Mouse (Mus musculus) testis, adult 2 months (tissue): ENCODE results near the gene 1700001C19Rik. TPM values are rescaled to one million over a fixed set of nuclear protein-coding genes. Genes with fewer than 3 reads are reported as not detected.
"Not testable (repeated sequence)": the region's sequence is repeated elsewhere in the genome, so short reads cannot be mapped to it uniquely, and the experiment has no call there.

Experiments
- H3K27ac ChIP-seq: fragments of 200-500 bp; 2 replicates; pipeline ENCODE4 v1.5.1; 2012; ENCODE audit warnings: low read depth, low read length; ENCODE audit not compliant: control insufficient read depth, insufficient read depth
- H3K27me3 ChIP-seq: fragments of 200-500 bp; 2 replicates; pipeline ENCODE4 v1.6.1; 2012; ENCODE audit warnings: mild to moderate bottlenecking, low read length, moderate library complexity; ENCODE audit not compliant: control insufficient read depth, insufficient read depth
- H3K36me3 ChIP-seq: fragments of 200-500 bp; 2 replicates; pipeline ENCODE4 v1.6.1; 2012; ENCODE audit warnings: mild to moderate bottlenecking, low read length; ENCODE audit not compliant: control insufficient read depth, insufficient read depth
- H3K4me1 ChIP-seq: fragments of 200-500 bp; 2 replicates; pipeline ENCODE4 v1.6.1; 2012; ENCODE audit warnings: low read length; ENCODE audit not compliant: control insufficient read depth, insufficient read depth
- H3K4me3 ChIP-seq: fragments of 200-500 bp; 2 replicates; pipeline ENCODE4 v1.5.1; 2012; ENCODE audit warnings: low read depth, mild to moderate bottlenecking, low read length, moderate library complexity, mixed read lengths; ENCODE audit not compliant: control insufficient read depth
- CTCF ChIP-seq: fragments of 200-500 bp; IDR thresholded peaks from 2 replicates; pipeline ENCODE4 v1.5.1; 2012; ENCODE audit warnings: low read depth, mild to moderate bottlenecking, inconsistent platforms, low read length, moderate library complexity; ENCODE audit not compliant: control insufficient read depth, insufficient read depth, insufficient replicate concordance
- POLR2A ChIP-seq: fragments of 200-500 bp; IDR thresholded peaks from 2 replicates; pipeline ENCODE4 v1.6.1; 2012; ENCODE audit warnings: low read depth, mild to moderate bottlenecking, inconsistent platforms, low read length, moderate library complexity; ENCODE audit not compliant: control insufficient read depth
- polyA plus RNA-seq: library from polyadenylated mRNA; depleted of rRNA; stranded (reverse); fragments of >200 nt; gene quantifications from 2 replicates; pipeline ENCODE4 v1.2.3, GENCODE M21; 2012

Gene 1700001C19Rik
- polyA plus RNA-seq, 1 experiment, result 576 TPM

DNA sequence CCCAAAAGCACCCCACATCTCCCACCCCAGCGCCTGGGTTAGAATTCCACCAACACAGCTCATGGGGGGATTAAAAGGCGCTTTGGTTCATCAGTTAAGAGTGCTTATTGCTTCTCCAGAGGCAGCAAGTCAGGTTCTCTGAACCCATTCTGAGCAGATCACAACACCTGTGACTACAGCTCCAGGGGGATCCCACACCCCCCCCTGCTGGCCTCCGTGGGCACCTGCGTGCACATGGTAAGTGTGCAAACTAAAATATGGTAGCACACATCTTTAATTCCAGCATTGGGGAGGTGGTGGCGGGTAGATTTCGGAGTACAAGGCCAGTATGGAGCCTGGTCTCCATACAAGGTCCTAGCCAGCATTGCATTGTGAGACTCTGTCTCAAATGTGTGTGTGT, 9.9 kb downstream of the 1700001C19Rik start:
- Histone ChIP-seq H3K27ac (no peak overlapping the region), H3K36me3 (no peaks in the 10 kb centered on the region), H3K4me3 (no peak overlapping the region), H3K27me3 (no peaks in the 10 kb centered on the region), H3K4me1 (no peaks in the 10 kb centered on the region)
- no peak for TF ChIP-seq POLR2A
- TF ChIP-seq CTCF, result 0 out of 2 replicates have a peak, but pooled peaks have one; percentile 14

DNA sequence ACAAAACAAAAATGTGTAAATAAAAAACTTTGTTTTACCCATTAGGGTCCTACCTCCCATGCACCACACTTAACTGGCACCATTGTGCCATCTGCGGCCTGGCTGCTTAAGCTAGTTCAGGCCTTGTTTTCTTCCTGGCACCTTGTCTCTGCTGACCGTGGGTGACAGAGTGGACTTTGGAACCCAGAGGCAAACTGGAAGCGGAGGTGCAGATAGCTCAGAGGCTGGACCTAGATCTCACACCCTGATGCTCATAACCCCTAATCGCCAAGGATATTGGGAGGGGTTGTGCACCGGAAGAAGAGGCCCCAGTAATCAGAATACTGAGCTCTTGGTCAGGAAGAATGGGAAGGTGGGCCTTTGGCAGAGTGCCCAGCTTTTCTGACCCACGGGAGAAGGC, 13.0 kb downstream of the 1700001C19Rik start:
- TF ChIP-seq POLR2A, result no peak
- TF ChIP-seq CTCF, result no peak
- Histone ChIP-seq H3K4me3 (no peak overlapping the region), H3K36me3 (no peaks in the 10 kb centered on the region), H3K27ac (no peak overlapping the region), H3K27me3 (no peaks in the 10 kb centered on the region), H3K4me1 (no peaks in the 10 kb centered on the region)

DNA sequence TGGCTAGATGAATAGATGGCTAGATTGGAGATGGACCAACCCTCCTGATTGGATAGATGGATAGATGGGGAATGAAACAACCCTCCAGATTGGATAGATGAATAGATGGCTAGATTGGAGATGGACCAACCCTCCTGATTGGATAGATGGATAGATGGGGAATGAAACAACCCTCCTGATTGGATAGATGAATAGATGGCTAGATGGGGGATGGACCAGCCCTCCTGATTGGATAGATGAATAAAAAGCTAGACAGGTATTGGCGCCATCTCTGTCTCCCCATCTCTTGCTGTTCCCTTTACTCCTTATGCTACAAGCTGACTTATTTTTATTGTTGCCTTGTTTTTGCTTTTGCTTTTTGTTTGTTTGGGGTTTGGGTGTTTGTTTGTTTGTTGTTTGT, 14.6 kb downstream of the 1700001C19Rik start:
- not testable (repeated sequence) for H3K27ac ChIP-seq, H3K27me3 ChIP-seq, H3K36me3 ChIP-seq

DNA sequence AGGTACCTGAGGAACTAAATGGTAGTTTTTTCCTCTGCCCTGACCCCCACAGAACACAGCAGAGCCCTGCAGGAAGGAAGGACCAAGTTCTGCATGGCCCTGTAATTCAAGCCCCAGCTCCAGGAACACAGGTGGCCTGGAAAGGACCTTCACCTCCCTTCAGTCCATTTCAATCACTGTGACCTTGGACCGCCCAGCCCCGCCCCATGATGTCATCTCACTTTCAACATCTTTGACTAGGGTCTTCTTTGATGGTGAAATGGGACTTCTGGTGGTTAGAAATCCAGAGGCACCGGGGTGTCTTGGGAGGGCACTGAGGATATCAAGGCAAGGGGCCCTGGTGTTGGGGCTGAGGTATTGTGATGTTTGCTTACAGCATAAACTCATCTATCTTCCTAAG, 15.6 kb downstream of the 1700001C19Rik start:
- H3K4me3 ChIP-seq, result peak overlapping the region; percentile 64
- peak; percentile 39; the same call in 1 of the 2 replicates for TF ChIP-seq POLR2A
- no peak for TF ChIP-seq CTCF
- H3K4me1 ChIP-seq, result no peaks in the 10 kb centered on the region
- H3K36me3 ChIP-seq, result no peaks in the 10 kb centered on the region
- no peaks in the 10 kb centered on the region for H3K27me3 ChIP-seq
- peak overlapping the region; percentile 2; the same call in 1 of the 2 replicates for H3K27ac ChIP-seq

More for the DNA sequence above, 14.6 kb downstream of the 1700001C19Rik start:
- H3K4me3 ChIP-seq, result peak overlapping the region; percentile 74; the same call in 1 of the 2 replicates
- not testable (repeated sequence) for H3K4me1 ChIP-seq

DNA sequence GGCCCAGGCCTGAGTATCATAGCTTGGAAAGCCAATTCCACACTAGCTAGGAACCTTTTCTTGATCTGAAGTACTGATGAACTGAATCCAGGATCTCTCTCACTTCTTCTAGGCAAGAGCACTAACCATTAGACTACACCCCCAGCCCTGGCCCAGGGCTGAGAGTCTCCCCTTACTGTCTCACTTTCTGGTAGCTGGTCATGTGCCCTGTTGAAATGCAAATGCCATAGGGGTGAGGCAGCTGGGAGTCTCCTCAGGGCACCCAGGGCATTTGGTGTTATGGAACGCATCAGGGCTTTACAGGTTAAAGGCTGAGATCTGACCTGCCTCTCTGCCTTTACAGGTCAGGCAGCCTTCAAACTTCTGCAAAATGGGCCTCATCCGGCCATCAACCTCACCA, 17.0 kb downstream of the 1700001C19Rik start:
- H3K27me3 ChIP-seq, result no peaks in the 10 kb centered on the region
- no peaks in the 10 kb centered on the region for H3K36me3 ChIP-seq
- no peak overlapping the region for H3K27ac ChIP-seq
- no peaks in the 10 kb centered on the region for H3K4me1 ChIP-seq
- TF ChIP-seq CTCF (no peak), POLR2A (no peak)
- H3K4me3 ChIP-seq, result peak overlapping the region; percentile 66

DNA sequence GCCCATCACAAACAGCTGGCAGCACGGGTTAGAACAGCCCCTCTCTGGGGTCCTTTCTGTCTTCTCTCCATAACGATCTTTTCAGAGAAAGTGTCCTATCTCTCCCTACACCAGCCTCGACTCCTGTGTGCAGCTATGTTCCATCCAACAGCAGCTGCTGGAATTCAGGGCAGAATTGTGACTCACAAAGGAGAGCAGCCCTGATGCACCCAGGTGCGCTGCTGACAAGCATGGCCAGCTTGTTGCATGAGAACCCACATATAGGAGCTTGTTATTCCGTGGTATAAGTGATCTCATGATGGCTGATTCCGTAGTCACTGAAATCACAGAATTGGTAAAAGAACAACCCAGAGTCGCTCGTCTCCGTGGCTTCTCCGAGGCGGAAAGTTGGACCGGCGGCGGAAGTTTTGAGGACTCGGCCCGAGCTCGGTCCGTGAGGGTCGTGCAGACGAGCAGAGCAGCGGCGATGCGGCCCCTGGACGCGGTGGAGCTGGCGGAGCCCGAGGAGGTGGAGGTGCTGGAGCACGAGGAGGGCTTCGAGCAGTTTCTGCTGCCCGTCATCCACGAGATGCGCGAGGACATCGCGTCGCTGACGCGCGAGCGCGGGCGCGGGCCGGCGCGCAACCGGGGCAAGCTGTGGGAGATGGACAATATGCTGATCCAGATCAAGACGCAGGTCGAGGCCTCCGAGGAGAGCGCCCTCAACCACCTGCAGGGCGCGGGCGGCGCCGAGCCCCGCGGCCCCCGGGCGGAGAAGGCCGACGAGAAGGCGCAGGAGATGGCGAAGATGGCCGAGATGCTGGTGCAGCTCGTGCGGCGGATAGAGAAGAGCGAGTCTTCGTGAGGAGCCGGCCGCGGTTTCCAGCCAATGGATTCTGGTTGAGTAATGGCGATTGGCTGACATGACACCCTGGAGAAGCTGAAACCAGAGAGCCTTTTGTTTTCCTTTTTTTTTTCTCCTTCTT, 27.0 kb downstream of the 1700001C19Rik start:
- TF ChIP-seq POLR2A, result peak; percentile 42; the same call in 1 of the 2 replicates
- H3K27me3 ChIP-seq, H3K4me1 ChIP-seq, H3K27ac ChIP-seq, H3K36me3 ChIP-seq: not testable (repeated sequence)
- peak overlapping the region; percentile 25 for H3K4me3 ChIP-seq

DNA sequence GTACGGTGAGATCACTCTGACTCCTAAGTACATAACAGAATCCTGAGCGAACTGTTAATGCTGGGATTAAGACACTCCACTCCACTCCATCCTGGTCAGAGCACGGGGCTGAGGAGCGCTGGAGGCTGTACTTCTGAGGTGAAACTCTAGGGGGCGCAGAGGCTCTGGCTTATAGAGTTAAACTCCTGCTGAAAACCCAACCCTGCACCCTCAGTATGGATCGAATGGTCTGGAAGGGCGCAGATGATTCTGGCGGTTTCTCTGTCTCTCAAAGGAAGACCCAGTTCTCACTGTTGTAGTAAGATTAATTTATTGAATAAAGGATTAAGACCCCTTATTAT, 28.6 kb downstream of the 1700001C19Rik start:
- Histone ChIP-seq H3K27me3 (no peaks in the 10 kb centered on the region; the same call in 1 of the 2 replicates), H3K27ac (no peak overlapping the region), H3K36me3 (no peaks in the 10 kb centered on the region), H3K4me3 (no peak overlapping the region), H3K4me1 (peaks cover 5% of the 10 kb centered on the region)
- TF ChIP-seq POLR2A (no peak), CTCF (peak; percentile 79)
